Mouse (Mus musculus): ENCODE results near the gene Hspb11.

GRCm38 (mm10) chr4:107232219-107232618 lies 21.2 kb upstream of the Hspb11 start:
- TF ChIP-seq CTCF (IDR thresholded peaks at IDR 0.05) (no peak), EP300 (IDR thresholded peaks at IDR 0.05) (no peak; the same call in 1 of the 2 replicates)
